Mouse (Mus musculus) cerebellum, adult (tissue): Measurements from ENCODE around the gene AF366264.
"Not testable (repeated sequence)": the region's sequence is repeated elsewhere in the genome, so short reads cannot be mapped to it uniquely, and the experiment has no call there.

Experiments used
- ATAC-seq: cut with Nextera tagmentation; 2 replicates; pipeline ENCODE4 v1.9.2; 2017; ENCODE audit warnings: mild to moderate bottlenecking, moderate library complexity, mixed read lengths; ENCODE audit not compliant: insufficient number of reproducible peaks, low FRiP score, low TSS enrichment

Gene AF366264

DNA sequence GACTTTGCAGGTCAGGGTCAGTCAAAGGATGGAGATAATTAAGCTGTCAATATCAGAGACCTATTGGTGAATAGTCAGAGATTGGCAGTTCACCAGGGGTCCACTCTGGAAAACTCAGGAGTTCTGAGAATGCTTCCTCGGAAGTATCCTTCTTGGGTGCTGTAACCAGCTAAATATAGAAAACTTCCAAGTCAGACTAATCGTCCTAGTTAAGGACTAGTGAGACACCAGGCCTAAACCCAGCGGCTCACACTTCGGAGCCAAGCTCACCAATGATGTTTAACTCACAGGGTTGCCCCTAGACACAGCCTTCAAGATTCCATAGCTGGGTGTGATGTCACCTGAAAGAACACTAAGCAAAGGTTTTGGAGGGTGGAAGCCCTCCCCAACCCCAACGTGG, at the start of gene AF366264:
TSS of gene AF366264 (minus strand) at position 101 of the 400 bp plus-strand sequence.
- ATAC-seq, result not testable (repeated sequence)

DNA sequence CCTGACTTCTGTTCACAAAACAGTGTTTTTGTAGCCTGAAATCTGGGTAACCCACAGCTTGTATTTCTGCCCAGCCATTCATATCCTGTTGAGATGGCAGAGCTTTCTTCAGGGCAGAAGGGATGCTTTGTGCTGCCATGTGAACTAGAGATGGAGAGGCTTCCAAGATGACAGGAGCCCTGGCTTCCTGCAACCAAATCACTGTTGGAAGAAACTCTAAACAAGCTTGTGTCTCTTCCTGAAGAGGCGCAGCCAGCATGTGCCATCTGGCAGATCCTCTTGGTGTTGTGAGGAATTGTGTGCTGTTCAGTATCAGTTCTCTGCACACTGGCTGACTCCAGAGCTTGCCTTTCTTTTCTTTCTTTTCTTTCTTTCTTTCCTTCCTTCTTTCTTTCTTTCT, 5.1 kb upstream of the AF366264 start:
- ATAC-seq, result not testable (repeated sequence)

DNA sequence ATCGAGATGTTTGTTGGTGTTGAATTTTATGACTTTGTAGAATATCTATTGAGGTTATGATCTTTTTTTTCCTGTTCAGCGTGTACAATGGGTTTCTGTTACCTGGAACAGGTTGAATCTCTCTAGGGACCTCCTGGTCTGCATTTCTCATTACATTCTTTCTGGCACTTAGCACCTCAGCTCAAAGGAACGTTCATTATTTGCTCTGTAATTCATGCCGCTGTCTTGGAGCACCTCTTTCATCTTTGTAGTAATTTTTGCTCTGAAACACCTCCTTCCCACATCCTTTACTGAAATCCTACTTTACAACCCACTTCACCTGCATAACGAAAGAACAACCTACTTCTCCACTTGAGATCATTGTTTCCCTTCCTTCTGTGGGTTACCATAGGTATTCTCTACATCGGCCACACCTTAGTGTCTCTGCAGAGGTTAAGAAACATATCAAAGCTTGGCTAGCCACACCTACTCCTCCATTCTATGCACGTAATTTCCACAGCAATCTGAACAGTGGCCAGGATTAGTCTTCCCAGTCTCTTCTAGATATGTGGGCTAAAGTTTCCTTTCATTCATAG, 9.5 kb downstream of the AF366264 start:
- no peak for ATAC-seq

DNA sequence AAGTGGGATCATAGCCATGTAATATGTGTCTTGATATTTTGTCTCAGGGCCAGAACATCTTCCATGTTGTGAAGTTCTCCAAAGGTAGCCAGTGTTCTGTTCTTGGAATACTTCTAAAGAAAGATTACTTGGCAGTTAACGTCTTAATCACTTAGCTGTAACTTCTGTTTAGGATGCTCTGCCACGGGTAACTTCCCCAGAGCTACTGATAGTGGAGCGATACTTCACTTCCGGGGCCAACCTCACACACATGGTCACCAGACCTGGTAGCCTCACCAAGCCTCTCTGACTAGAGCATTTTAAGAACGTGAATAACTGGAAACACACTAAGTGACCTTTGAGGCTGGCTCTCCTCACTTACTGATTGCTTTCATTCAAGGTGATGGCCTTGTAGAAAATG, 38.6 kb downstream of the AF366264 start:
- no peak for ATAC-seq

DNA sequence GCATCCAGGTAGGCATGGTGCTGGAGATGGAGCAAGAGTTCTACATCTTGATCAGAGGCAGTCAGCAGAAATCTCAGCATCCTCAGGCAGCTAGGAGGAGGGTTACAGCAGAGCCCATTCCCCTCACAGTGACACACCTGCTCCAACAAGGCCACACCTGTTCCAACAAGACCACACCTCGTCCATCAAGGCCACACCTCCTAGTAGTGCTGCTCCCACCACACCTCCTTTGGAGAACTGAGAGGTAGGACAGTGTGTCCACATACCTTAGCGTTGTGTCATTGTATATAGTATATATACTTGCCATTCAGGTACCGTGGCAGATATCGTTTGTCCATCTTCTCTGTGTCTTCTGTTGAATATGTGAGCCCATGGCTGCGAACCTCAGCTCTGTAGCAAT, 40.5 kb downstream of the AF366264 start:
- no peak for ATAC-seq

DNA sequence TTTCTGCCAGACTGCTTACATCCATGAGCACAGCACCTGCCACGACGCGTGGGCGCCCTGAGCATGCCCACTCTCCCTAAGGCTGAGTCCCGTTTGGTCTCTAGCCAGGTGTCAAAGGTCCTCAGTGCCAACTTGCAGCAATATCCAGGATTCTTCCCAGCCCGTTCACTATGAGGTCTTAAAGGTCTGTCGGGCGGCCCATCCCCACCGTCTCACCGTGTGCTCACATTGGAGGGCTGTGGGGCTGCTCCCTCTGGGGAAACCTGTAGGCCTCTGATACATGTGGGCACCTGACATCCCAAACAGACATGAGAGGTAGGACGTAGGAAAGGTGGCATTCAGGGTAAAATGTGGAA, 44.5 kb downstream of the AF366264 start:
- no peak for ATAC-seq

DNA sequence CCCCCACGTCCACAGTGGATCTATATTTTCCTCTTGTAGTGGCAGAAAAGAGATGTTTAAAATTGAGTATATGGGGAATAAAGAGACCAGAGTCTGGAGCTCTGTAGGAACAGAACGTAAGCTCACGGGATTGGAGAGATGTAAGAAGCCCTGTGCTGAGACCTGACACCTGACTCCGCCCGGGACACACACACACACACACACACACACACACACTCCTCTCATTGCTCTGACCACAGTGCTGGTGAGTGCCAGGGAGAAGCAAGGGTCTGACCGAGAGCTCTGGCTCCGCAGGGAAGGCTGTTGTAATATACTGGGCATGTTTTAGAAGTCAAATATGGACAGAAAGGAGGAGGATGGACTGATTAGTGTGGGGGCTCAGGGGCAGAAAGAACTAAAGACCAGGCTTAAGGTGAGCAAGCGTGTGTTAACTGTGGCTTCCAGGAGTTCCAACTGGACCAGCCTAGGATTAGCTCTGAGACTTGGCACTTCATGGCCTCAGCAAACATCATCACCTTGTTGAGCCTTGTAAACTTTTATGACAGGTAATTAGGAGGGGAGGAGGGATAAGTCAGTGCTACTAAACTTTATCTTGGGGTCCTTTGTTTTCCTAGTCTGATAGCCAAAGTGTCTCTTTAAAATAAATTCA, 45.0 kb downstream of the AF366264 start:
- no peak for ATAC-seq

DNA sequence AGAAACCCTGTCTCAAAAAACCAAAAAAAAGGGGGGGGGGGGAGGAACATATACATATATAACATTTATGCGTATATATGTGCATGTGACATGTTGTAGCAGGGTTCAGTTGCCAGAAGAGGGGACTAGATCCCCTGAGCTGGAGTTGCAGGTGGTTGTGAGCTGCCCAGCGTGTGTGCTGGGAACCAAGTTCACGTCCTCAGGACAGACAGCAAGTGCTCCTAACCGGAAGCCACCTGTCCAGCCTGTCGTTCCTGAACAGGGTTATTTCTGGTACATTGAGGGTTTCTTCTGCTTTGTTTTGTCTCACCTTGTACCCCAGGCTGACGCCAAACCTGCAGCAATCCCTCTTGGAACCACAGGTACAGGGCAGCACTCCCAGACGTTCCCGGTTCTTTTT, 48.6 kb downstream of the AF366264 start:
- ATAC-seq, result no peak

DNA sequence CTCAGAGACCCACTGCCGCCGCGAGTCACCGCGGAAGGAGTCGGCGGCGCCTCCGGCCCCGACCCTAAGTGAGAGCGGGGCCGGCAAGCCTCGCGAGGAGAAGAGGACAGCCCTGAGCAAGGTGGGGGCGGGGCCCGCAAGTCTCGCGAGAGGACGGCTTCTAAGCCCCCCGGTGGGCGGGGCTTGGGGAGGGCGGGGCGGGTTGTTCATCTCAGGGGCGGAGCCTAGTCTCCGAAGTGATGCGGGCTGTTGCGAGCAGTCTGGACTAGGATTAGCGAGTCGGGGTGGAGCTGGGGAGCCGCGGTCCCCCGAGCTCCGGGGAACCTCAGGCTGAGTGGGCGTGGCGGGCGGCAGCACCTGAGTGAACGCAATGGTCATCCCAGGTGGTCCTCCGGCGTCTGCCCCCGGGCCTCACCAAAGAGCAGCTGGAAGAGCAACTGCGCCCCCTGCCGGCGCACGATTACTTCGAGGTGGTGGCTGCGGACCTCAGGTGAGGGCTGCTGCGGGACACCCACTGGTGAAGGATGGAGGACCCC, 52.4 kb downstream of the AF366264 start:
- peak; percentile 87 for ATAC-seq

DNA sequence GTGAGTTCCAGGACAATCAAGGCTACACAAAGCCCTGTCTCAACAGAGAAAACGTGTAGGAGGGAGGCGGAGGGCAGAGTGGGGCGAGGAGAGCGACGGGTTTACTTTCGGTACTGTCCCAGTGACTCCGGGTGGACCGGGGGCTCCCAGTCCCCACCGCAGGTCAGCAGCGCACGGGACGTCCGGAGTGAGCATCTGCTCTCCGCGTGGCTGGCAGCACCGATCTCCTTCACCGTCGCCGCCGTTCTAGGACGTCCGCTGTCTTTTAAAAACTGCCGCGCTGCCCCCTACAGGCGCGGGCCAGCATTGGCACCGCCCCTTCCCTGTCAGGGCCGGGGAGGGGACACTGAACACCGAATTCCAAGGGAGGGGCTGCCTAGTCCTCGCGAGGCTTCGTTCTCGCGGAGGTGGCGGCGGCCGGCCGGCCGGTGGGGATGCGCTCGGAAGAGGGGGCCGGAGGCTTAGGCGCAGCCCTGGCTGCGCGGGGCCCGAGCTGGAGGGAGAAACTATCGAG, 52.9 kb downstream of the AF366264 start, which contains the start of gene Upf3a:
TSS of gene Upf3a (plus strand) at position 366 of the 514 bp plus-strand sequence.
- peak; percentile 95 for ATAC-seq
